Comparison of ENCODE assay signal across 14 mouse cellular contexts in the genomic region with DNA sequence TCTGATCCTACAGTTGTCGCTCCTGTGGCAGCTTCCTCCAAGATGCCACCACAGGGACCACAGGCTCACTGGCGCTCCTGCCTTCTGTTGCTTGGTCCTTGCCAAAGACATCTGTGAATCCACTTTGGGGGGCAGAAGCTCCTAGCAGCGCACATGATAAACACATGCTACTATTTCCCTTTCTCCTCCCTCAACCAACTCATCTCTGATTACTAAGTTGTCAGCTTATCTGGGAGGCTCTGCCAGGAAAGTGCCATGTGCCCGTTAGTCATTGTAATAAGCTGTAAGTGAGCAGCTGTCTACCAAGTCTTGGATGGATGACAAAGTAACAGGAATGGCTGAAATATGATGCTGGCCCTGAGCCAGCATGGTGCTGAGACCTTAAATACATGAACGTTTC.
DNase-seq lines count a peak whose midpoint lies in the region; ATAC-seq and TF ChIP-seq lines count a peak whose summit lies in the region.
"Had no signal": no experiment of that assay in that cellular context is flagged by ENCODE, and none has a peak within 500 bp of the region (broad histone marks: within the 10 kb centered on the region; RNA-seq: fewer than 3 reads in every experiment).

No protein-coding gene starts in this region.

- 52% methylated on average over 5 of the region's 5 CpGs for WGBS in embryonic facial prominence, embryonic 14.5 days
- WGBS in embryonic facial prominence, embryonic 10.5 days = 85% methylated on average over 5 of the region's 5 CpGs
- 78% methylated on average over 5 of the region's 5 CpGs for WGBS in midbrain, embryonic 14.5 days
- 71% methylated on average over 5 of the region's 5 CpGs for WGBS in midbrain, embryonic 16.5 days
- 70% methylated on average over 5 of the region's 5 CpGs for WGBS in liver, postnatal 0 days (ENCODE audit: insufficient replicate concordance)

- peak; percentile 84 for ATAC-seq in embryonic facial prominence, embryonic 14.5 days (ENCODE audit: low read depth)
- no peak for ATAC-seq in midbrain, embryonic 14.5 days (ENCODE audit: low FRiP score, low TSS enrichment)
- no peak for ATAC-seq in midbrain, embryonic 16.5 days
- no peak for ATAC-seq in liver, postnatal 0 days
- ATAC-seq: Patski had no signal

- H3K9me3 ChIP-seq in embryonic facial prominence, embryonic 14.5 days (ENCODE audit: control insufficient read depth, low read length) = no peaks in the 10 kb centered on the region
- H3K9me3 ChIP-seq in embryonic facial prominence, embryonic 10.5 days = no peaks in the 10 kb centered on the region
- H3K9me3 ChIP-seq in midbrain, embryonic 14.5 days (ENCODE audit: control insufficient read depth, low read length) = no peaks in the 10 kb centered on the region
- no peaks in the 10 kb centered on the region for H3K9me3 ChIP-seq in midbrain, embryonic 16.5 days (replicated peaks; ENCODE audit: control insufficient read depth, low read length, poor library complexity, severe bottlenecking)
- no peaks in the 10 kb centered on the region for H3K9me3 ChIP-seq in liver, postnatal 0 days (ENCODE audit: low read length)
- H3K9me3 ChIP-seq: embryonic facial prominence, embryonic 12.5 days; midbrain, embryonic 12.5 days had no signal

- no peak overlapping the region for H3K4me3 ChIP-seq in embryonic facial prominence, embryonic 14.5 days (ENCODE audit: low read depth, low read length)
- no peak overlapping the region for H3K4me3 ChIP-seq in embryonic facial prominence, embryonic 10.5 days
- no peak overlapping the region for H3K4me3 ChIP-seq in midbrain, embryonic 14.5 days (replicated peaks; ENCODE audit: low read depth, low read length)
- H3K4me3 ChIP-seq in midbrain, embryonic 16.5 days (ENCODE audit: low read depth, low read length) = no peak overlapping the region
- H3K4me3 ChIP-seq in liver, postnatal 0 days (ENCODE audit: low read depth, low read length) = no peak overlapping the region
- H3K4me3 ChIP-seq: embryonic facial prominence, embryonic 12.5 days; left cerebral cortex, adult 2 months; midbrain, embryonic 12.5 days had no signal

- no peak for TF ChIP-seq CTCF in liver, postnatal 0 days (IDR thresholded peaks at IDR 0.05; ENCODE audit: low read depth)

- no peaks in the 10 kb centered on the region for H3K36me3 ChIP-seq in embryonic facial prominence, embryonic 14.5 days (ENCODE audit: control insufficient read depth, insufficient read depth, low read length)
- H3K36me3 ChIP-seq in embryonic facial prominence, embryonic 10.5 days (replicated peaks) = no peaks in the 10 kb centered on the region
- no peaks in the 10 kb centered on the region for H3K36me3 ChIP-seq in midbrain, embryonic 14.5 days (ENCODE audit: control insufficient read depth, insufficient read depth, low read length)
- no peaks in the 10 kb centered on the region for H3K36me3 ChIP-seq in midbrain, embryonic 16.5 days (ENCODE audit: control insufficient read depth, insufficient read depth, low read length)
- no peaks in the 10 kb centered on the region for H3K36me3 ChIP-seq in liver, postnatal 0 days (replicated peaks; ENCODE audit: insufficient read depth, low read length)
- H3K36me3 ChIP-seq: embryonic facial prominence, embryonic 12.5 days; midbrain, embryonic 12.5 days had no signal

- peak; percentile 89 for DNase-seq in embryonic facial prominence, embryonic 14.5 days (ENCODE audit: low spot score)
- DNase-seq in embryonic facial prominence, embryonic 10.5 days (ENCODE audit: low spot score) = no peak
- DNase-seq in midbrain, embryonic 14.5 days = peak; percentile 35
- DNase-seq in cerebellum, postnatal 25 days = peak; percentile 57 to 63
- DNase-seq in layer of hippocampus, postnatal 10 days (ENCODE audit: low spot score in 2 of 2) = peak; percentile 19 to 27
- DNase-seq in frontal cortex, postnatal 10 days (ENCODE audit: low spot score in 2 of 2) = no peak
- no peak for DNase-seq in liver, postnatal 0 days
- DNase-seq: heart, adult 18-20 months; lung, adult 18-20 months had no signal

- TF ChIP-seq EP300 in liver, postnatal 0 days (IDR thresholded peaks at IDR 0.05; ENCODE audit: low read depth) = no peak

- H3K9ac ChIP-seq in embryonic facial prominence, embryonic 14.5 days (ENCODE audit: low read depth, low read length) = no peak overlapping the region
- H3K9ac ChIP-seq in midbrain, embryonic 14.5 days (replicated peaks; ENCODE audit: low read length) = no peak overlapping the region
- no peak overlapping the region for H3K9ac ChIP-seq in midbrain, embryonic 16.5 days (ENCODE audit: low read depth, low read length)
- no peak overlapping the region for H3K9ac ChIP-seq in liver, postnatal 0 days (replicated peaks)
- H3K9ac ChIP-seq: embryonic facial prominence, embryonic 12.5 days; midbrain, embryonic 12.5 days had no signal

- H3K4me2 ChIP-seq in embryonic facial prominence, embryonic 14.5 days (ENCODE audit: low read depth, low read length) = no peak overlapping the region
- H3K4me2 ChIP-seq in midbrain, embryonic 14.5 days (ENCODE audit: low read length) = no peak overlapping the region
- no peak overlapping the region for H3K4me2 ChIP-seq in midbrain, embryonic 16.5 days (ENCODE audit: low read length)
- no peak overlapping the region for H3K4me2 ChIP-seq in liver, postnatal 0 days (ENCODE audit: low read depth, low read length)
- H3K4me2 ChIP-seq: embryonic facial prominence, embryonic 12.5 days; midbrain, embryonic 12.5 days had no signal

- H3K27ac ChIP-seq in embryonic facial prominence, embryonic 14.5 days (replicated peaks; ENCODE audit: low read depth, low read length) = no peak overlapping the region
- H3K27ac ChIP-seq in embryonic facial prominence, embryonic 10.5 days (replicated peaks) = no peak overlapping the region
- H3K27ac ChIP-seq in midbrain, embryonic 14.5 days (replicated peaks; ENCODE audit: low read depth, low read length) = no peak overlapping the region
- no peak overlapping the region for H3K27ac ChIP-seq in midbrain, embryonic 16.5 days (ENCODE audit: low read length)
- H3K27ac ChIP-seq in liver, postnatal 0 days (ENCODE audit: low read depth) = no peak overlapping the region
- H3K27ac ChIP-seq: embryonic facial prominence, embryonic 12.5 days; left cerebral cortex, adult 2 months; midbrain, embryonic 12.5 days had no signal

- no peaks in the 10 kb centered on the region for H3K27me3 ChIP-seq in embryonic facial prominence, embryonic 14.5 days (replicated peaks; ENCODE audit: control insufficient read depth, insufficient read depth, low read length)
- no peaks in the 10 kb centered on the region for H3K27me3 ChIP-seq in embryonic facial prominence, embryonic 10.5 days (replicated peaks; ENCODE audit: low read depth, poor library complexity, severe bottlenecking)
- H3K27me3 ChIP-seq in midbrain, embryonic 14.5 days (ENCODE audit: control insufficient read depth, insufficient read depth, low read length) = no peaks in the 10 kb centered on the region
- H3K27me3 ChIP-seq in midbrain, embryonic 16.5 days (ENCODE audit: control insufficient read depth, insufficient read depth, low read depth, low read length) = no peaks in the 10 kb centered on the region
- H3K27me3 ChIP-seq in liver, postnatal 0 days (ENCODE audit: insufficient read depth, low read length) = no peaks in the 10 kb centered on the region
- H3K27me3 ChIP-seq: embryonic facial prominence, embryonic 12.5 days; midbrain, embryonic 12.5 days had no signal

- no peaks in the 10 kb centered on the region for H3K4me1 ChIP-seq in embryonic facial prominence, embryonic 14.5 days (ENCODE audit: control insufficient read depth, insufficient read depth, low read length)
- no peaks in the 10 kb centered on the region for H3K4me1 ChIP-seq in embryonic facial prominence, embryonic 10.5 days
- no peaks in the 10 kb centered on the region for H3K4me1 ChIP-seq in midbrain, embryonic 14.5 days (ENCODE audit: control insufficient read depth, insufficient read depth, low read length)
- no peaks in the 10 kb centered on the region for H3K4me1 ChIP-seq in midbrain, embryonic 16.5 days (ENCODE audit: control insufficient read depth, insufficient read depth, low read length)
- no peaks in the 10 kb centered on the region for H3K4me1 ChIP-seq in liver, postnatal 0 days (ENCODE audit: insufficient read depth)
- H3K4me1 ChIP-seq: embryonic facial prominence, embryonic 12.5 days; midbrain, embryonic 12.5 days had no signal

Comparison
In these comparisons a context has a peak if more than half of its experiments do, and no peak if none do; other contexts are left out.
1. DNase-seq: peak in embryonic facial prominence, embryonic 14.5 days (single experiment), midbrain, embryonic 14.5 days (single experiment), cerebellum, postnatal 25 days (2 of 2) and layer of hippocampus, postnatal 10 days (2 of 2); none in embryonic facial prominence, embryonic 10.5 days (single experiment), frontal cortex, postnatal 10 days (0 of 2) and liver, postnatal 0 days (single experiment).